Mouse (Mus musculus) gastrocnemius, postnatal 4 days (tissue): Measurements from ENCODE around the gene Tspan15. TPM values are rescaled to one million over a fixed set of nuclear protein-coding genes. Genes with fewer than 3 reads are reported as not detected.

Experiments
- microRNA-seq: library from miRNA; unstranded; fragments of <30 nt; microRNA quantifications from one replicate; pipeline ENCODE4 v1.2.0, GENCODE M21; 2021
- total RNA-seq, 2 experiments: library from RNA; stranded (reverse); gene quantifications; 2 replicates each; pipeline ENCODE4 v1.2.3; 2021

Tspan15 gene
- total RNA-seq, 2 experiments from 2014 or later, result 25.5 to 30.8 TPM

Small RNA genes lying within 50 kb of the gene (microRNA-seq; reads per million reads assigned to microRNA genes)
- gene Mir7662, result not detected

Other genes with a start within 250 kb of the Tspan15 start
- gene Neurog3, start 98.2 kb downstream of the Tspan15 start, total RNA-seq, result not detected
- gene Fam241b, start 87.3 kb downstream of the Tspan15 start, total RNA-seq, result under 1 TPM; 0.23 to 0.47 TPM
- not detected for gene Tacr2, start 21.2 kb upstream of the Tspan15 start, total RNA-seq
- gene Hk1, start 148.7 kb upstream of the Tspan15 start, total RNA-seq, result 10 to 100 TPM; 26.1 to 27.2 TPM
- gene Hkdc1, start 191.2 kb upstream of the Tspan15 start, total RNA-seq, result under 1 TPM; 0.62 to 0.71 TPM
- gene 4930507D05Rik, start 218.2 kb upstream of the Tspan15 start, total RNA-seq, result under 1 TPM; 0.29 to 0.39 TPM
- gene Supv3l1, start 218.5 kb upstream of the Tspan15 start, total RNA-seq, result 10 to 100 TPM; 22.2 to 25.2 TPM